Mouse (Mus musculus) ovary, postnatal 14 days (tissue): Measurements from ENCODE around the gene Nol11.
A peak's percentile ranks its signal among the peaks of the same experiment; 100 is the strongest.

Experiments
- DNase-seq: peaks from one replicate; pipeline ENCODE4 v3.0.0; 2022; ENCODE audit warnings: low spot score

Nol11 gene

DNA sequence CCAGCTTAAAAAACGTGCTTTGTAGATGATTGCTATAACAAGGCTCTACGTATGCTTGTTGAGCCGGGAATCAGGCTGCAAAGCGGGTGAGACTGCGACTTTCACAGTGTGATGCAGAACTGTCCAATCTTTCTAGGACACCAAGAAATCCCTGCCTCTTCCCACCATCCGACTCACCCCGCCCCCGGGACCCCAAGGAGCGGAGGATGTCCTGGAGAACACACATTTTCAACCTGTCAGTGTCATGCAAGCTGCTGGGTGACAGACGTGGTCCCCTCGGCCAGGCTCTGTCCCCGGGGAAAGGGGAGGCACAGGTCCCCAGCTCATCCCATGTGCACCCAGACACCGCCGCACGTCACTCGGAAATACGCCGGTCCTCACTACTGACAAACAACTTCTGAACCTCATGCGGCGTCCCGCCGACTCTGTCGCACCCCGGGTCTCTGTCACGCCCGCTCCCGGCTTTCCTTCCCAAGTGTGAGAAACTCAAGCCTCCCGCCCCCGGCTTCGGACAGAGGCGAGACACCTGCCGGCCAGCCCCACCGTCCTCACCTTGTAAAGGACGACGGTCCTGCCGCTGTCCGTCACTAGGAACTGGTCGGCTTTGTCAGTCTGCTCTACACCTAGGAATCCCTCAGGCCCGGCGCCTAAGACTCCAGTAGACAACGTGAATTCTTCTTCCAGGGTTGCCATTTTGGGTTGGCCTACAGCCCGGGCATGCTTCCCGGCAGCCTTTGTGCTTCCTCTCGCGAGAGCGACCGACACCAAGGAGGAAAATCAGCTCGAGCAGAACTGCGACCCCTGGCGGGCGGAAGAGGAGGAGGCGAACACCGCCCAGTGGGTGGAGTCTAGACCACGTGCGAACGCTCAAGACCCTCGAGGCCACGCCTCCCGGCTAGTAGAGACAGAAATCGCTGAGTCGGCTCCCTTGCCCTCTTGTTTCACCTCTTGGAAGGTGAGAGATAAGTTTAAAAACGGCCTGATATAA lies at the start of gene Nol11:
Gene Nol11 (minus strand): TSS at position 817 of the 988 bp plus-strand sequence.
- peak; percentile 99 for DNase-seq

DNA sequence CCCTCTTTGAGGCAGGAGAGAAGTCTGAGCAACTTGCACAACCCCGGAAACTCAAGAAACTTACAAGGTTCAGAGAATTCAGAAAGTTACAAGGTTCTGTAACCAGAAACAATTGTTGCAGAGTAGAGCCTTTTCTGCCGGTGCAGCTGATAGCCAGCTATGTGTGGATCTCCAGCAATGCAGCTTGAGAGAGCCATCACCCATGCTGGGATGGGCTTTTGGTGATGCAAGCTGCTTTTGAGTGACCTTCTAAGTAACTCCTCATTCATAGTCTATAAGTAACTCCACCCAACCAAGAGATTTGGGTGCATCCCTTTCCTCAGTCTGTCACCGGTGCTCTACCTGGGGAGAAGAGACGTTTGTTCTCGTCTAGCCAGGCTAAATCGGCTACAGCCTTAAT lies 49.3 kb upstream of the Nol11 start:
- no peak for DNase-seq

DNA sequence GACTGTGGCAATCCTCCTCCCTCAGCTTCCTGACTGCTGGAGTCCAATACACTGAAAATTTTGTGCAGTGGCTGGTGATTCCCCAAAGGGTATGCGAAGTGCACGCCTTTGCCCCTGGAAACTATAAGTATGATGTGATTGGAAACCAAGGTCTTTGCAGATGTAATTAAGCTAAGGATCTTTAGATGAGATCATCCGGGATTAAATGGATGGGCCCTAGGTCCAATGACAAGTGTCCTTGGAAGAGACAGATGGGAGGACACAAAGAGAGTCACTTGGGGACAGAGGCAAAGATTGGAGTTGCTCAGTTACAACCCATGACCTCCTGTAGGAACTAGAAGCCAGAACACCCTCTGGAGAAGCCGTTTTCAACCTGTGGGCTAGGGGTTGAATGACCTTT lies 48.4 kb upstream of the Nol11 start:
- DNase-seq, result no peak

DNA sequence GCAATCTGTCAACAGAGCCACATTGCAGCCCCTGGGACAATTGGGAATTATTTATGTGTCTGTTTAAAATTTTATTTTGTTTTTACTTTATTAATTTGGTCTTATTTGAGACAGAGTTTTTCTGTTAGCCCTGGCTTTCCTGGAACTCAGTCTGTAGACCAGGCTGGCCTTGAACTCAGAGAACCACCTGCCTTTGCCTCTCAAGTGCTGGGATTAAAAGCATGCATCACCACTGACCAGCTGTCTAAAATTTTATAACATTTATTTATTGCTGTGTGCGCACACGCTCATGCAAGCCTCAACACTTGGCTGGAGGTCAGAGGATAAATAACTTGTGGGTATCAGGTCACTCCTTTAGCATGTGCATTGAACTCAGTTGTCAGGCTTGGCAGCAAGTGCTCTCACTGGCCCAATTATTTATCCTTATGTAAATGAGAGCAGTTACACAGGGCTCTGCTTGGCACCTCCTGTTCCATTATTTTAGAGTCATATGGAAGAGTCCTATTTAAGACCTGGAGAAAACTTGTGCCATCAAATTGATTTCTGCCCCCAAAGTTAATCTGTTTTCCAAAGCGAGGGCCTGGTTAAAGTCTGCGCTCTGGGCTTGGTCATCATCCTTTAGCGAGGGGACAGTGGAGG lies 44.2 kb upstream of the Nol11 start:
- DNase-seq, result no peak

DNA sequence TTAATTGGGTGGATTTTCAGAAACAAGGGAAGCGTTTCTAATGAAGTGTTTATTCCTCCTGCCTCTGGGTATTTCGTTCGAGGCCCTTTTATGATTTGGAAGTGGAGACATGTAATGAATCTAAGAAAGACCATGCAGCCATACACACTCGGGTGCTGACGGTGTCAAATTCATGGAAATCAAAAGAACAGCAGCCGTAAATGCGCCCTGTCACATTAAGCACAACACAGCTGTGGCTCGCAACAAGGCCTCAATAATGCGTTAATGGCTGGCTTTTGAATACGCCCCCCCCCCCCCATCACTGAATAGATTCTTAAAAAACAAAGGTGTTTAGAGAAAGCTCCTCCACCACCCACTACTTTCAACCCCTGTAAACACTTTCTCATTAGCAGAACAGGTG lies 40.9 kb upstream of the Nol11 start:
- no peak for DNase-seq

DNA sequence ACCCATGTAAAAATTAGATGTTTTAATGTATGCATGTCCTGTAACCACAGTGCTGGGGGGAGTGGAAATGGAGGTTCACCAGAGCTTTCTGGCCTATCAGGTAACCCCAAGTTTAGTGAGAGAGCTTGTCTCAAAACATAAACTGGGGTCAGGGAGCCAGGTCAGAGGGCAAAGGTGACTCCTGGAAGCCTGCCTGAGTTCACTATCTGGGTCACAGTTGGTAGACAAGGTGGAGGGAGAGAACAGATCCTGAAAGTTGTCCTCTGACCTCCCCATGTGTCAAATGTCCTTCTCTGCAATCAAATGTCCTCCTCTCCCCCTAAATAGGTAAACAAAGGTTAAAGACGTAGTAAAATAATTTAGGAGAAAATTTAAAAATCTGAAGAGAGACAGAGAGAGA lies 37.2 kb upstream of the Nol11 start:
- DNase-seq, result no peak

DNA sequence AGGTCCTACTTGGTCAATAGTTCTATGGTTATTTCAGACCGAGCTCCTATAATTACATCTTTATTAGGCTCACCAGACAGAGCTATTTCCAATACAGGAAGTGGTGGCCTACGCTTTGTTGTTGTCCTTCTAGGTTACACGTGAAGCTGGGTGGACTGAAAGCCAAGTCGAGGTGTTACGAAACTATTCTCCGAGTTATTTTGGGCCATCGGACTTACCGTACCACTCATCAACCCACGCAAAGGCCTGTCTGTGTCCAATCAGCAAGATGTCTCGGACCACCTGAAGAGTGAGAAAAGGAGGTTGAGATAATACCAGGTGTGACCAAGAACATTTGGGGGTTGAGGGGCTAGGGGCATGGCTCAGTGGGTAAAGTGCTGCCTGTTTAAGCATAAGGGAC lies 36.8 kb upstream of the Nol11 start:
- DNase-seq, result no peak

DNA sequence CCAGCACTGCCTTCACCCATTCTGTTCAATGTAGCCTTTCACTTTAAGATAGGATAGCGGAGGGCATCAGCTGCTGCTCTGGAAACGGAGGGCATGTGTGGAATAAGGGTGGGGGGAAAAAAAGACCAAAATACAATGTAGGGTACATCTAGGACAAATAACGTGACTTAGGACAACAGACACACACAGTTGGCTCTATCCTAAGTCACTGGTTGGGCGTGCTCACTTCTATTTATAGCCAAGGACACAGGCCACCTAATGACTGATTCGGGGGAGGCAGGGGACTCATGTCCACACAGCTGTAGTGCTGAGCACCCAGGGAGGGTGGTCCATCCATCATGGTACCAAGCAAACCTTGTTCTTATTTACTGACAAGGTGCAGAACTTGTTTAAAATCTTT lies 36.1 kb upstream of the Nol11 start:
- no peak for DNase-seq

DNA sequence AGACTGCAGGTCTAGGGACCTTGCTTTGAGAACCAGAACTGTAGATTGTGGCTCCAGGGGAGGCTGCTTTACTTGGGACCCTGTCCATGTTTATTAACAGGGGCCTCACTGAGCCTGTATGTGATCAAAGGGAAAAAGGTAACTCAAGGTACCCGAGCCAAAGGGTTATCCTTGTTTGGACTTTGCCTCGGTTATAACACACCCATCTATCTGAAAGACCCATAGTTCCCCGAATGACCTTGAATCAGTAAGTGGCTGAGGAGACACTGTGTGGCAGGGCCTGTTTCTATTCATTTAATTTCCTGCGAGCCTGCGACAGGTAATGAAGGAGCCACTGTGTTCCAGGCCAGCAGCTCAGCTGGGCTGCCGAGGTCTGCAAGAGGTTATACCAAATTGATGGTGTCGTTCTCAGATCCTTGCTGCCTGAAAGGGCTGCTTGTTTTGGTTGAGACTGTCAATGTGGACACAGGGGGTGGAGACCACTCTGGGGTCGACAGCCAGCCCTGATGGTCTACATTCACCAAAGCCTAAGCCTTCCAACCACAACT lies 34.6 kb upstream of the Nol11 start:
- no peak for DNase-seq

DNA sequence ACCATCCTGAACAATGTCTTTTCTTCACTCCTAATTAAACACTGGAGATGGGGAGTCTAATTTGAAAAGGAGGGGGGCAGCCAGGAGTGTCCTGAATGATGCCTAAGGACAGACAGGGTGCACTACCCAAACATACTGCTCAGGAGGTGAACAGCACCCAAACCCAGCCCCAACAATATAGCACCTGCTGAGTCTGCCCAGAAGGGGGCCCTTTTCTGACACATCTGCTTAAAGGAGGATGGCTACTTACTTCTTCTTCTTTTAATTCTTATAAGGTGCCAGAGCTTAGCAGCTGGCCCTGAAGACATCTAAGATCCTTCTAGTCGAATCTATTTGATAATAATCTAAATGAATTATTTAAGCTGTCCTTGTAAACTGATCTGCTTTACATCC lies 34.0 kb upstream of the Nol11 start:
- no peak for DNase-seq

DNA sequence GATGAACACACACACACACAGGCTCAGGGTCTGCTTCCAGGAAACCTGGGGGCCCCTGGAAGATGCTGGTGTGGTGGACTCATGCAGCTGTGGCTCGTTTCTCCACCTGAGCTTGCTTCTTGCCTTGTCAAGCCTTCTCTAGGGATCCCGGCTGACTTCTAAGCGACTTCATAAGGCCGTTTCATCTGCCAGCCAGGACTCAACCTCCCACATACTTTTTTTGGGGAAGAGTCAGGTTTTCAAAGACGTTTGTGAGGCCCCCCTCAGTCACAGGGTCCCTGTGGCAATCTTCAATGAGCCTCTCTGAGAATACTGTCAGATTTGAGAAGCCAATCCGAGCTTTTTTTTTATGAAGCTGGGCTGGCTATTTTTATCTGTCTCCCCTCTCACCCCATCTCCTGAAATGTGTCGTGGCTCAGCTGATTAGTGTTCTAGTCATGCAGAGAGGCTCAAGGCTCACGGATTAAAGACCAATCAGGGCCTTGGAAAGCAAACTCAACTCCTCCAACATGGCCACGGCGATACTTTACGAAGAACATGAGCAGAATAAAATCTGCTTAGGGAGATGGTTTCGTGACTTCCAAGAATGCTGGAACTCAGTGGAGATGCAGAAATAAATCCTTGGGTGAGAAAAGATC lies 33.5 kb upstream of the Nol11 start:
- DNase-seq, result no peak

DNA sequence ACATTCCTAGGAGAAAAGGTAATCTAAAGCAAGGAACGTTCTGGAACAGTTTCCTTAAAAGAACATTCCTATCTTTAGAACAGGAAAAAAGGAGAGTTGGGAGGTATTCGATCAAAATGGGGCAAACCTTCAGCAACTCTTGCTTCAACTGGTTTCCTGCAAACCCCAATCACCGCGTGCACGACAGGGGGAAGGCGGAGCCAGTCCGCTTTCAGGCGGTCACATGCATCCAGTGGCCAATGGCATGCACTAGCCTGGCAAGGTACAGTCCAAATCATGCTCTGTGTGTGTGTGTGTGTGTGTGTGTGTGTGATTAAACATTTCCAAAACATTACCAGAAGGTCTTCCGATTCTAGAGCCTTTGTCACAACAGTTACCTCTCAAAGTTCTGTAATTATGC lies 25.9 kb upstream of the Nol11 start:
- DNase-seq, result no peak

DNA sequence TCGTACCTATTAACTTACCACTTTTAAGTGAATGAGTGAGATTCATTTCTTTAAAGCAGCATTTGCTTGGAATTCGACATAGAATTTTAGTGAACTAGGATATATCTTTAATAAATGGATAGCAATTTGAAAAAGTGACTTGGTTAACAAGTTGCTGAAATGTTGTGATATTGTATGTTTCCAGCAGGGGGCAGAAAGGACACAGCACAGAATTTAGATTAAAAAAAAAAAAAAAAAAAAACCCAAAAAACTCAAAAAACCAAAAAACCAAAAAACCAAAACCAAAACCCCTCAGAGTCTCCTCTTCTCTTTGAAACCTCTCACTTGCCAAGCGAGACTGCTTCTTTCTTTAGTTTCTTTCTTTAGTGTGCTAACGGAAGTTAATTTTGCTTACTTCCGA lies 24.6 kb upstream of the Nol11 start:
- DNase-seq, result no peak

DNA sequence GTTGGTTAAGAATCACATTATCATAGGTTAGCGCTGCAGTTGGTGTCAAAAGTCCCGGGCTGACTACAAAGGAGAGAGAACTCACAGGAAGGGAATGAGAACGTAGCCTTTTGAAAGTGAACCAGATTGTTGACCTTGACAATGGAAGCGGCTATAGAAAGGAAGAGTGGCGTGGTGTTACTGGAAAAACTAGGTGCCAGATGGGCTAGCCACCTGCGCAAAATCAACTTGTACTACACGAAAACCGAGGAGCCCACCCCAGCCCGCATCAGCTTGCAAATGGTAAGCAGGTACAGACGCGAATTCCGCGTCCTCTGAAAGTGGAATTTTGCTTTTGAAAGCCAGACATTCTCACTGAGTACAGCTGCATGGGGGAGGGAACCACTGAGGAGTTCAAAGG lies 20.6 kb upstream of the Nol11 start:
- no peak for DNase-seq

DNA sequence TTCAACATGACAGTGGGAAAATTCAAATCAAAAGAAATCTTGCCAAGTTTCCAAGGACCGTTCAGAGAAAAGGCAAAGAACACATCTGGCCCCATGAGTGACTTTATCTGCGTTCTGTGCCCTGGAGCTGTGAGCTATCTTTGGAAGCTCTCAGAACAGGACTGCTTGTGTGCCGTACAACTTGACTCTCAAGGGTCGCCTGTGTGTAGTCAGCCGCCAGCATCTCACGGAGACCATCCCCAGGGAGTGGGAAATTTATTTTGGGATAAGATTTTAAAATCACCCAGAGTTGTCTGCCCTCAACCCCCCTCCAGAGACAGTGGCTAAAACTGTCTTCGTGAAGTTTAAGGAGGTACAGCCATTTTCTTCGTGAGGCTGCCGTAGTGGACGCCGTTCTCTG lies 12.6 kb upstream of the Nol11 start:
- no peak for DNase-seq

DNA sequence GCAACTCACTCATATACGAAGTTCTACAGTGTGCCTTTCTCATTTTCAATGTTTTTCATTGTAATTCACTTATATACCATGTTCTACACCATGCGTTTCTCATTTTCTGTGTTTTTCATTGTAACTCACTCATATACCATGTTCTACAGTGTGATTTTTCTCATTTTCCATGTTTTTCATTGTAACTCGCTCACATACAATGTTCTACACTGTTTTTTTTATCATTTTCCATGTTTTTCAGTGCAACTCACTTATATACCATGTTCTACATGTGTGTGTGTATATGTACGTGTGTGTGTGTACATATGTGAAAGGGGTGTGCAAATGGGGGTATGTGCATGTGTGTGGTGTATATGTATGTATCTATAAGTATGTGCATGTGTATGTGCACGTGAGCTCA lies 10.1 kb upstream of the Nol11 start:
- DNase-seq, result no peak

DNA sequence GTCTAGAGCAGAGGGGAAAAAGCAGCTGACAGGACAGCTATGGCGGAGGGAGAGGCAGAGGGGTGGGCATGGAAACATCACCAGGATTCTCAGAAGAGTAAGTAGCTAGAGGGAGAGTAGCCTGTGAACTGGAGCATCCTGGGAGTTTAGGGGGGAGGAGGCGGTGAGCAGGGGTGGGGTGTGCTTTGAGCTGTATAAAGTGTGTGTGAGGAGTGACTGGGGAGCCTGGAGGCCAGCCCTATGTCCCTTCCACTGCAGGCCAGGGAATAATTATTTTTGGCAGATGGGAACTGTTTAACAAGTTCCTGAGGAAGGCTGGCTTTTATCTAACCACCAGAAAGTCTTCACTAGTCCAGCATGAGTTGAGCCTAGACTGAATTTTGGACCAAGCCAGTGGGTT lies 6.2 kb upstream of the Nol11 start:
- no peak for DNase-seq

DNA sequence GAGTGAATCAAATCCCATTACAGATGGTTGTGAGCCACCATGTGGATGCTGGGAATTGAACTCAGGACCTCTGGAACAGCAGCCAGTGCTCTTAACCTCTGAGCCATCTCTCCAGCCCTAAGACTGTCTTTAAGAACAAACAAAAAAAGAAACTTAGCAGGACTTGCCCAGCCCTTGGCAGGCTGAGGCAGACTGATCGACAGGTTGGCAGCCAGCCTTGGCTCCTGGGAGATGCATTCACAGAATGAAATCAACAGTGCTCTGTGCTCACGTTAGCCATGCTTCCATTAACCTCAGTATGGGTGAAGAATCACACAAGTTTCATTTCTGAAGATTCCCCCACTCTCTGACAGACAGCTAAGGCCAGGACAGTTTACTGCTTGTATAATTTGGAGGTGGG lies 1.2 kb upstream of the Nol11 start:
- no peak for DNase-seq

DNA sequence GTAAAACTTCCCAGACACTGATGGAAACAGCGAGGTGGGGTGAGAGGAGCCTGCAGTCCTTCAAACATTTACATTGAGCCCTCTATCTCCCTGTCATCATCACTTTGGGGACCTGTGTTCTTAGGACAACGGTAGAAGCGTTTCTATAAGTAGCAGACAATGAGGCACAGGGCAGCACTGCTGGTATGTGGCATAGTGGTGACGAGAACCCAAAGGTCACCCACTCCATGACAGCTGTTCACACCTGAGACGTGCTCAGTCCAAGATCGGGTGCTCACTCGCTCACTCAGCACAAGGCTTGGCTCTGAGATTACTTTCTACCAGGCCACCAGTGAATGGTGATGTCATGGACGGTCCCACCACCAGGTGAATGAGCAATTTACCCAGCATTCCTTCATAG lies 5.4 kb downstream of the Nol11 start:
- DNase-seq, result no peak

DNA sequence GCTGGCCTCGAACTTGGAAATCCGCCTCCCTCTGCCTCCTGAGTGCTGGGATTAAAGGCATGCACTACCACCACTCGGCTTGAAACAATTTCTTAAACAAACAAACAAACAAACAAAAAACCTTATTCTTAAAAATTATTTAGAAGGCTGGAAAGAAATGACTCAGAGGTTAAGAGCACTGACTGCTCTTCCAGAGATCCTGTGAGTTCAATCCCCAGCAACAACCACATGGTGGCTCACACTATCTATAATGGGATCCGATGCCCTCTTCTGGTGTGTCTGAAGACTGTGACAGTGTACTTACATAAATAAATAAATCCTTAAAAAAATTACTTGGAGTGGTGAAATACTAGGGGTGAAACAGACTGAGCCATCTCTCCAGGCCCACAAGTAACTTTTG lies 28.0 kb downstream of the Nol11 start:
- no peak for DNase-seq

DNA sequence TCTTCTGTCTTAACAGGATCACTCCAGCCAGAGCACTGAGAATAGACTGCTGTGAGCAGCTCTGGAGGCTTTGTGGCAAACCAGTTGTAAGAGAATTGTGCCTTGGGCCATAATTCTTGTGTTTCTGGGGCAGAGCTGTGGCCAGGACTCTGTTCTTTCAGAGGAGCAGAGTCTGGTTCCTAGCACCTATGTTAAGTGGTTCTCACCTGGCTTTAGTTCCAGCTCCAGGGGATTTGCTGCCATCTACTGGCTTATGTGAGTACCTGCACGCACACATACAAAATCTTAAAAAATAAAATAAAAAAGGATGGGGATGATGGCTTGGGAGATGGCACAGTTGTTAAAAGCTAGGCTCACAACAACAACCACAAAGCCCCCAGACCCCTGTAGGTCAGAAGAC lies 30.1 kb downstream of the Nol11 start:
- DNase-seq, result no peak

DNA sequence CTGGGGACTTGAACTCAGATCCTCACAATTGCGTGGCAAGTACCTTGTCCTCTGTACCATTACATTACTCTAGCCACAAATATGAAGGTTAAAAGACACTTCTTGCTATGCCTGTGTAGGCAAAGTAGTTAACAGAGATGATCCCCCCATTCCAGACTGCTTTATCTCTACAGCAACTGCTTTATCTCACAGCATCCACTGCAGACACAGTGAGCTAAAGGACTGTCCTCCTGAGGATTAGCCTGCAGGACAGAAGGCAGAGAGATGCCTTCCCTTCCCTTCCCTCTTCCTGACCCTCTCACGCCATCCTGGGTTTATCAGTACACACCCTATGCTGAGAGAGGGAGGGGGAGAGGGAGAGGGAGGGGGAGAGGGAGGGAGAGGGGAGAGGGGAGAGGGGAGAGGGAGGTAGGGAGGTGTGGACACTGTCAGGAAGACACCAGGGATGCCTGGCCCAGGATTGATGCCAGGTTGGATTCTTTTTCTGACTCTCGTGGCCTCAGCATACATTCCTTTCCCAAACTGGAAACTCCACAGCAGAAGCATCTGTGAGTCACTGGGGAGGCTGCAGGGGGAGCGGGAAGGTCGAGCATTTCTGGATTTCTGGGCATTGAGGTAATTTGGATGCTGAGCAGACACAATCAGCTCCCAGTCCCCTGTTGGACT lies 32.1 kb downstream of the Nol11 start:
- no peak for DNase-seq
